Mouse (Mus musculus) adrenal gland, adult 10 weeks (tissue): ENCODE data around the gene Klra10. TPM values are rescaled to one million over a fixed set of nuclear protein-coding genes. Genes with fewer than 3 reads are reported as not detected.

Experiments
- polyA plus RNA-seq: library from polyadenylated mRNA; stranded (reverse); fragments of 350-450 nt; fragmentation: Illumina TruSeq; extraction: RNeasy Lipid Tissue Mini Kit (QIAGEN cat#74804); gene quantifications from one replicate; pipeline ENCODE4 v1.2.3, GENCODE M21; 2014; ENCODE audit warnings: low read depth, low replicate concordance

Gene Klra10
- not detected for polyA plus RNA-seq

DNA sequence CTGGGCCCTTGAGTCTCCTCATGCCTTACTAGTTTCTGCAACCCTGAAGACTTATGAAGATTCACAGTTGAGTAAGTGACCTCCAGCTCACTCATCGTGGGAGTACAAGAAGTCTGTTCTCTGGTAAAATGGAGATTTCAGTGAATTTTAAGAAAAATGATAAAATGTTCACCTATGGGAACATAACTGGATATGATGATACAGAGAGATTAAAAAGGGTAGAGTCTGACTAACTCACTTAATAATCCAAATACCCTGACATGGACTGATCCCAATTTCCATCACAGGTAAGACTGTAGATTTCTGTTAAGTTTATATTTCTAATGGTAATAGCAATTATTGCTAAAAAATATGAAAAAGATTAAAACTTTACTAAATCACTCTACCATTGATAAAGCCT is at the start of gene Klra10:
Gene Klra10, minus strand, starts transcription at position 101 of the 400 bp plus-strand sequence.

DNA sequence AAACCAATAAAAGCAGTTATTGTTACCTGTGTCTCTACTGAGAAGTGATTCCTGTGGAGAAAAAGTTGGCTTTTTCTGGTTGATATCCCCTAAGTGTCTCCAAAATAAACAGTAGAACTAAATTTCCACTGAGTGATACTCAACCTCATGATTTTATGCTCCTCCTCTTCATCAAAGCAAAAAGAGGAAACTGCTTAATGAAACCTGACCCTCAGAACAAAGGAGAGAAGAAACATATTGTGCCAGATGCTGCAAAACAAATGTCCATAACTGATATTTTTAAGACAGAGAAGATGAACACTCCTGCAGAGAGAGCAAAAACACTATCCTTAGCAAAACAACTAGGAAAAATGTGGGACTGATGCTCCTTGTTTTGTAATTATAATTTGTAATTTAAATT is 48.5 kb downstream of the Klra10 start, which contains the start of gene Klra7:
Gene Klra7, minus strand, starts transcription at position 101 of the 400 bp plus-strand sequence.

Other genes with a start within 250 kb of the Klra10 start
- 0.47 TPM for gene Klra4, start 214.7 kb downstream of the Klra10 start, polyA plus RNA-seq
- not detected for gene Klra8, start 152.0 kb downstream of the Klra10 start, polyA plus RNA-seq
- gene Klra9, start 88.8 kb downstream of the Klra10 start, polyA plus RNA-seq: 1.1 TPM
- gene Klra7, start 48.6 kb downstream of the Klra10 start, polyA plus RNA-seq: 0.99 TPM
- gene Klra3, start 55.6 kb upstream of the Klra10 start, polyA plus RNA-seq: 0.64 TPM
- gene Klra1, start 104.9 kb upstream of the Klra10 start, polyA plus RNA-seq: not detected